Mouse (Mus musculus) thymus, adult 2 months (tissue): ENCODE data around the gene Rho. TPM values are rescaled to one million over a fixed set of nuclear protein-coding genes. Genes with fewer than 3 reads are reported as not detected.
A peak's percentile ranks its signal among the peaks of the same experiment; 100 is the strongest.

Source experiments
- DNase-seq: peaks from one replicate; pipeline ENCODE4 v3.0.0; 2021
- H3K27ac ChIP-seq: fragments of 200-500 bp; 2 replicates; pipeline ENCODE4 v1.5.1; 2012; ENCODE audit warnings: low read length, control low read depth; ENCODE audit not compliant: control insufficient read depth, insufficient read depth
- H3K27me3 ChIP-seq: fragments of 200-500 bp; 2 replicates; pipeline ENCODE4 v1.6.1; 2012; ENCODE audit warnings: mild to moderate bottlenecking, low read length, moderate library complexity, mixed read lengths; ENCODE audit not compliant: control insufficient read depth, insufficient read depth
- H3K36me3 ChIP-seq: fragments of 200-500 bp; 2 replicates; pipeline ENCODE4 v1.6.1; 2012; ENCODE audit warnings: mild to moderate bottlenecking, low read length, moderate library complexity; ENCODE audit not compliant: control insufficient read depth, insufficient read depth
- H3K4me1 ChIP-seq: fragments of 200-500 bp; replicated peaks from 2 replicates; pipeline ENCODE4 v1.6.1; 2012; ENCODE audit warnings: low read length; ENCODE audit not compliant: control insufficient read depth, insufficient read depth
- H3K4me3 ChIP-seq: fragments of 200-500 bp; 2 replicates; pipeline ENCODE4 v1.5.1; 2012; ENCODE audit warnings: mild to moderate bottlenecking, low read length, control low read depth, moderate library complexity; ENCODE audit not compliant: control insufficient read depth, insufficient read depth
- CTCF ChIP-seq: fragments of 200-500 bp; IDR thresholded peaks from 2 replicates; pipeline ENCODE4 v1.5.1; 2012; ENCODE audit warnings: mild to moderate bottlenecking, control low read depth, low read length, moderate library complexity, borderline replicate concordance; ENCODE audit not compliant: control insufficient read depth, poor library complexity, insufficient read depth; ENCODE audit errors: extremely low read depth
- POLR2A ChIP-seq: fragments of 200-500 bp; IDR thresholded peaks from 2 replicates; pipeline ENCODE4 v1.6.1; 2012; ENCODE audit warnings: mild to moderate bottlenecking, low read length, control low read depth, moderate library complexity; ENCODE audit not compliant: control insufficient read depth, poor library complexity, insufficient read depth; ENCODE audit errors: extremely low read depth
- WGBS: fragments of 180-500 bp; shearing (Covaris S2); methylation state at CpG from one replicate; pipeline ENCODE4 v1.1.7; 2018; 5-methylcytosine and 5-hydroxymethylcytosine counted together
- polyA plus RNA-seq: library from polyadenylated mRNA; depleted of rRNA; stranded (reverse); fragments of >200 nt; gene quantifications from 2 replicates; pipeline ENCODE4 v1.2.3, GENCODE M21; 2012; rRNA removed

Gene Rho
- polyA plus RNA-seq, 1 experiment = 1.3 TPM

- Histone ChIP-seq H3K27me3 (no peaks in the 10 kb centered on the region), H3K27ac (peak overlapping the region; percentile 99), H3K4me3 (peak overlapping the region; percentile 37), H3K36me3 (no peaks in the 10 kb centered on the region), H3K4me1 (peaks cover 85% of the 10 kb centered on the region)
- DNase-seq = peak; percentile 84
- TF ChIP-seq CTCF (peak; percentile 20; the same call in 1 of the 2 replicates), POLR2A (peak; percentile 49; the same call in 1 of the 2 replicates)
- 6% methylated on average over 4 of the region's 4 CpGs for WGBS
These were observed 58.1 kb downstream of the Rho start for GRCm38 (mm10) chr6:115989607-115990006.

Other genes with a start within 250 kb of the Rho start
- gene Tmem40, start 169.3 kb upstream of the Rho start, polyA plus RNA-seq = 1.4 and 2.5 TPM in 2 replicates
- gene Cand2, start 157.2 kb upstream of the Rho start, polyA plus RNA-seq = 16.8 and 19.5 TPM in 2 replicates
- gene Rpl32, start 123.0 kb upstream of the Rho start, polyA plus RNA-seq = 874 and 910 TPM in 2 replicates
- gene Efcab12, start 93.3 kb upstream of the Rho start, polyA plus RNA-seq = 0.33 and 0.46 TPM in 2 replicates
- 9.0 and 10.5 TPM in 2 replicates for gene Mbd4, start 78.4 kb upstream of the Rho start, polyA plus RNA-seq
- 7.6 and 8.8 TPM in 2 replicates for gene Ift122, start 78.3 kb upstream of the Rho start, polyA plus RNA-seq
- gene H1foo, start 13.2 kb downstream of the Rho start, polyA plus RNA-seq = 0.71 and 0.81 TPM in 2 replicates
- 466 and 519 TPM in 2 replicates for gene Plxnd1, start 63.3 kb downstream of the Rho start, polyA plus RNA-seq